Mouse (Mus musculus) frontal cortex, postnatal 14 days (tissue): ENCODE measurements around the gene Slc27a1.

Experiments
- DNase-seq, 2 experiments: peaks; one replicate each; pipeline ENCODE4 v3.0.0; 2022; ENCODE audit warnings: low spot score in 2 of 2

Gene Slc27a1

DNA sequence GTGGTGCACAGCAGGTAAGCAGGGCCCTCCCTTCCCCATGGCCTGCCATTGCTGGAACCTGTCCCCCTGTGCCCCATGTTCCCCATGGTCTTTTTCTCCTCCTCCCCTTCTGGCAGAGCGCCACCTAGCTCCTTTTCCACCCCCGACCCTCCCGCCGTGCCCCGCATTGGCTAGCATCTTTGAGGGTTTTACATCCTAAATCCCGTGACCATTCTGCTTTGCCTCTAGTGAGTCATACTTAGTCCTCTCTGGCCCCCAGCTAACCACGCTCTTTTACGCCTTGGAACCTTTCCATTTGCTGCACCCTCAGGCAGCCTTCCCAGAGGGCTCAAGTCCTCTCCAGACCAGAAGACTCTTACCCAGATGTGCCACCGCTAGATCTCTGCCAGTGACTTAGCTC lies 11.5 kb downstream of the Slc27a1 start:
- DNase-seq, result peak in 1 of 2 experiments; percentile 8

DNA sequence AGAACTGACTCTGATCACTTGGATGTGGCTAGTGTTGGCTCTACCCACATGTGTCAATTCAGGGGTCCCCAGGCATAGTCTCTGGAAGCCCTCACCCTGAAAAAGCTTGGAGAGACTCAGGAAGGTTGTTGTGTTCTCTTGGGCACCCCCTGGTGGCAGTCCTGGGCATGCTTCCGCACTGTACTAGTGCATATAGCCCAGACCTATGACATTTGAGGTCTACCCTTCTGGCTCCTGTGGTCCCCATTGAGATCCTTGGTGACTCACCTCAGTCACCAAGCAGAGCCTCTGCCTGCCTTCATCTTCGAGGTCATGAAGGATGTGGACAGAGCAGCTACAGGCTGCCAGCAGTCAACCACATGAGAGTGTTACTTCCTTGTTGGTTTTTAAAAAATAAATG lies 18.2 kb downstream of the Slc27a1 start:
- DNase-seq, result no peak

DNA sequence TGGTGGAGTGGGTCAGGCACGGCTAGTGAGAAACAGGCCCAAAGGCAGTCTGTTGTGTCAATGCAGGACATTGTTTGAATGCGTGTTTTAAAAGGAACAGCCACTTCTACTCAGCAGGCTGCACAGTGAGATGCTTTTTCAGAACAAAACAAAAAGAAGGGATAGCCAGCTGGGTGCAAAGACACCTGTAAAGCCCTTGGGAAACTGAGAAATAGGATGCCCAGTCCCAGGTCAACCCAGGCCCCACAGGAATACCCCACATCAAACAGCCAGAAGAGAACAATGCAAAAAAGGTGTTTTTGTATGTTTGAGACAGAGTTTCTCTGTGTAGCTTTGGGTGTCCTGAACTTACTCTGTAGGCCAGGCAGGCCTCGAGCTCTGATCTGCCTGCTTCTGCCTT lies 20.1 kb downstream of the Slc27a1 start:
- no peak for DNase-seq

DNA sequence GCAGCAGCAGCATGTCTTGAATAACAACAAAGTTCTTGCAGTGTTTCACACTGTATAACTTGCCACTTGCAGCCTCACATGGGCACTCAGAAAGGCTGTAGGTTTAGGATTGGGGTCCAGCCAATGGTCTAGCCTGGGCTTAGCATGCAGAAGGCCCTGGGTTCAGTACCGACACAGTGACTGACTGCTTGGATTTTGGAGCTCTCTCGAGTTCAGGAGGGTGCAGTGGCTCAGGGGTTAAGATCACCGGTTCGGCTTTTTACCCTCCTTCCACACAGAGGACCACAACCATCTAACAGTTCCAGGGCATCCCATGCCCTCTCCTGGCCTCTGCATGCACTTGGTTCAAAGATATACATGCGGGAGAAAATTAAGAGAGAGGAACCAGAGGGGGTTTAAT lies 22.3 kb downstream of the Slc27a1 start:
- DNase-seq, result no peak

DNA sequence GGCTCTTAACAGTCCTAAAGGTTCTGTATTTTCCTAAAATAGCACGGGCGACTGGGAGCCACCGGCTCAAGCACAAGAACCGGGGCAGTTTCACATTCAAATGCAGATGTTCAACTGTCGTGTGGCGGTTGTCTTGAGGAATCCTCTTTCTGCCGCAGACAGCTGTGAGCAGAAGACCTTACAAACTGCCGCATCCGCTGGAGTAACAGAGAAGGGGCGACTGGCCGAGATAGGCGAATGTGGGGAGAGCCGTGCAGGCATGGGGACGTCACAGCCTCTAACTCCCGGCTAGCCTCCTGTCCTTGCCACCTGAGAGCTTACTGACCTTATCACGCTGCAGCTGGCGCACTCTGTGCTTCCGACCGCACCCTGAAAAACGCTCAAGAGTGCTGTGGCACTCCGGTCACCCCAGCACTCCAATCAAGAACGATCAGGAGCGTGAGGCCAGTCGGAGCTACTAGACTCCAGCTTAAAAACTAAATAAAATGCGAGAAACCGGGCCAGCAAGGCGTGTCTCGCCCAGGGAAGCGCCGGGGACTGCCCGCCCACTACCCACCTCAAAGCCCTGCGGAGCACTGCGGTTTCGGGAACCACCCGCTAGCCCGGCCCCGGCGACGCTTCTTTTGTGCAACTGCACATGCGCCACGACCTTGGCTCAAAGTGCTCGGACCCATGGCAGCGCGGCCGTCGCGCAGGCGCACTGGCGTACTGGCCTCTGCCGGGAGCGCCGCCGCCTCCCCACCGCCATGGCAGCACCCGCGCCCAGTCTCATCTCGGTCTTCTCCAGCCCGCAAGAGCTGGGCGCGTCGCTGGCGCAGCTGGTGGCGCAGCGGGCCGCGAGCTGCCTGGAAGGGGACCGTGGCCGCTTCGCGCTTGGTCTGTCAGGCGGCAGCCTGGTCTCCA lies 23.0 kb downstream of the Slc27a1 start, which contains the start of gene Pgls:
Gene Pgls (plus strand): TSS at position 706 of the 903 bp plus-strand sequence.
- DNase-seq, result peak; percentile 92 to 95

DNA sequence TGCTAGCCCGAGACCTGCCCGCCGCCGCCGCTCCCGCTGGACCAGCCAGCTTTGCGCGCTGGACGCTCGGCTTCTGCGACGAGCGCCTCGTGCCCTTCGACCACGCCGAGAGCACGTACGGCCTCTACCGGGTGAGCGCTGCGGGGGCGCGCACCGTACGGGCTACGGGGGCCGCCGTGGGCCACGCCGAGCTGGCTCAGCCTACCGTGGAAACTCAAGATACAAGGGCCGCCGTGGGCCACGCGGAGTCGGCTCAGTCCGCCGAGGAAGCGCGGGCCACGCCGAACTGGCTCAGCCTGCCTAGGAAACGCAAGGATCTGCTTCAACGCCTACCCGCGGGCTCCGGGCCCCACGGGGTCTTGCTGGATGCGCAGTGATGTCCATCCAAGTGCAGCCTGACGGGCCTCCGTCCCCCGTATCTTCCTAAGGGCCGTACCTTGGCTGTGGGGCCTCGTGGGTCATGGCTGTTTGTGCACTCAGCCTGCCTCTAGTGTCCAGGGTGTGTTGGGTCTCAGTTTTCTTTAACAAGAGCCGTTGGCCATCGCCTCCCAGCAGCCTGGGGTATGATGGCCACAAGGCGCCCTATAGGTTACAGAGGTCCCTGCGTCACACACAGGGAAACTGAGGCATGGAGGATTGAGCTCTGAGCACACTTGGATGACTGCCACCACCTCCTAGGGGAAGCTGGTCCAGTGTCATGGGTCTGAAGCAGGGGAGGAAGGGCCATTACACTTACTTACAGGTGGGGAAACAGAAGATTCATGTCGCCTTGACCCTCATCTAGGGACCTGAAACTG lies 23.9 kb downstream of the Slc27a1 start:
- DNase-seq, result peak; percentile 81 to 84

DNA sequence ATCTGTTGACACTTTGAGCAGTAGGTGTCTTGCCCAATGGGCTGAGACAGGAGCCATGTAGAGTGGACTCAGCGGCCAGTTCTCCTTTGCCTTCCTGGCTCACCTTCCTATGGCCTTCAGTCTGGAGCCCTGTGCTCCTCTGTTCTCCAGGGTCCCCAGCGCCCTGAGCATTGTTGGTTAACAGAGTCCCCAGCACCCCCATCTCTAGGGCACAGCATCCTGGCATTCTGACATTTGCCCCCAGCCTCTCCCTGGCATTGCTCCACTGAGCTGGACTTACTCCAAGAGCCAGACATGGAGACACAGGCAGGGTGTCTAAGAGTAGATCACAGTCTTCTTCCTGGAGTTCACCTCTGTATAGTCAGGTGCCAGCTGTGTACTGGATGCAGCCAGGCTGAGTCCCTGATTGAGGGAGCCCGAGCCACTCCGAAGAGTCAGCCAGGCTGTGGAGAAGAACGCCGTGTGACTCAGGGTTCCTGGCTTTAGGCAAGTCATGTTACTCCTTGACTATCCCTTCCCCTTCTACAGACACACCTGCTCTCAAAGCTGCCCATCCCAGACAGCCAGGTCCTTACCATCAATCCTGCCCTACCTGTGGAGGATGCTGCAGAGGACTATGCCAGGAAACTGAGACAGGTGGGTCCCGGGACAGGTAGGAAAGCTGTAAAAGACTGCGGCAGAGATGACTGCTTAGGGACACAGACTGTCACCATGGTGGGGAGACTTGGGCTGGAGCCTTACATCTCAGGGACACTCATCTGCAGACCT lies 25.1 kb downstream of the Slc27a1 start:
- no peak for DNase-seq

DNA sequence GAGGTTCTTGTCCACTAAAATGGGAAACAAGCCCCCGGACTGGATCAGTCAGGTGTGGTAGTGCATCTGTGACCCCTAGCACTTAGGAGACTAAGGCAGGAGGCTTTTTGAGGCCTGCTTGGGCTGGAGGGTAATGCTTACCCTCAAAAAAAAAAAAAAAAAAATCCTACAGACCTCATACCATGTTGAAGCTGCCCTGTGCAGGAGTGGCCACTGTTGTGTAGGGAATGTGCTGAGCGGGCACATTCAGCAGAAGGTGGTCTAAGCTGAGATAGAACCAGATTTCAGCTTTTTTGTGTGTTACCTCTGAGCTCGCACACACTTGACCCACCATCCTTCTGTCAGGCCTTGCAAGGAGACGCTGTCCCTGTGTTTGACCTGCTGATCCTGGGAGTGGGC lies 25.6 kb downstream of the Slc27a1 start:
- no peak for DNase-seq

DNA sequence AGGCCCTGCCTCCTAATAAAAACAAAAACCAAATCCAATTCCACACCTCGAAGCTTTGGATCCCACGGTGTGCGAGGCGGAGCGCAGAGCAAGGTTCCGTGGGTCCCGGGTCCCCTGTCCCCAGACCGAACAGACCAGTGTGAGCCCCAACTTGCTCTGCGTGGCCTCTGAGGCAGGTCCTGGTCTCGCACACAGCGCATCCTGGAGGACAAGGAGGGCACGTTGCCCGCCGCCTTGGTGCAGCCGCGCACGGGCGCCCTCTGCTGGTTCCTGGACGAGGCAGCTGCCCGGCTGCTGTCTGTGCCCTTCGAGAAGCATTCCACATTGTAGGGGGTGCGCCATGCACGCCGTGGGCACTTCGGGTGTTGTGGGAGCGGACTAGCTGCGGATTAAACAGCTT lies 27.2 kb downstream of the Slc27a1 start:
- peak; percentile 74 to 83 for DNase-seq

DNA sequence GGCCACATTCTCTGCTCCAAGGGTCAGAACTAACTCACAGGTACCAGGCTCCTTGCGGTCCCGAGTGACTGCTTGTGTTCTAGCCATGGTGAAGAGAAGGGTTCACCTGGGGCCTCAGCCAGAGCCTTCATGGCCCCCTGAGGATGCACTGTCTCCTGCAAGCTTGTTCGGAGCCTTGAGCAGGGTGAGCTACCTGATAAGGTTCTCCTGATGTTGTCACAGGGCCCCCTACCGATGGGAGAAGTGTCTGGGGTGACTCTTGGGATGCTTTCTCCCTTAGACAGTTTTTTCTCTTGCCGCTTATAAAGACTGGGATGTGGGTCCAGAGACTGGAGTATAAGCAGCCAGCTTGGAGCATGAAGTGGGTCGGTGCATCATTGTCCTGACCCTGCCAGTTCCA lies 27.7 kb downstream of the Slc27a1 start:
- DNase-seq, result no peak

DNA sequence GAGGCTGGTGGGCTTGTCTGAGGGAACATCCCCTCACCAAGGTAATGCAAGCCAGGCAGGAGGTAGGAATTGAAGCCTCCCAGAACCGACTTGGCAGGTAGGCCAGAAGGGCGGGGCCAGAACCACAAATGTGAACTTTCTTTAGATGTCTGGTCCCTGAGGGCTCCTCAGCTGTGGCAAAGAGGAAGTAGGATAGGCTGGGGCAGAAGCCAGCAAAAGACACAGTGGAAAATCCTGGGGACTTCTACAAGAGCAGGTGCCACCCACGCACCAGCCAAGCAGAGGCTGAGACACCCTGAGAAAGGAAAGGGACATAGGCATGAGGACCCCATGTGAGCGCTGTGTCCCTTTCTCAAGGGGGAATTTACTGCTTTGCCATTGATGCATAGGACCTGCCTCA lies 28.1 kb downstream of the Slc27a1 start:
- DNase-seq, result no peak

DNA sequence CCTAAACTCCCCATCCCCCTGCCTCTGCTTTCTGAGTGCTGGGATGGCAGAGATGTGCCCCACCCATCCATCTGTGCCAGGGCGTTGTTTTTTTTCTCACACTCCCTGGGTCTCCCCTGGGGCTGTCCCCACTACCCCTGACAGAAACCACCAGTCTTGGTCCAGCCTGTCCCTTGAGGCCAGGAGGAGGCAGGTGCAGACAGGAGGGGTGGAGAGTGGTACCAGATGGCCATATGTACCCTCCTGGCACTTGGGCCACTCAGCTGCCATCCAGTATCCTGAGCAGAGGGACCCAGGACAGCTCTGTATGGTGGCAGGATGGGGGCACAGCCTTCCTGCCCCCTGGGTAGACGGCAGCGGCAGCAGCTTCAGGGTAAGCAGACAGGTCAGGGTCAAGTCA lies 28.8 kb downstream of the Slc27a1 start, which contains the start of gene Fam129c:
Gene Fam129c (plus strand): TSS at position 198 of the 400 bp plus-strand sequence.
- no peak for DNase-seq

DNA sequence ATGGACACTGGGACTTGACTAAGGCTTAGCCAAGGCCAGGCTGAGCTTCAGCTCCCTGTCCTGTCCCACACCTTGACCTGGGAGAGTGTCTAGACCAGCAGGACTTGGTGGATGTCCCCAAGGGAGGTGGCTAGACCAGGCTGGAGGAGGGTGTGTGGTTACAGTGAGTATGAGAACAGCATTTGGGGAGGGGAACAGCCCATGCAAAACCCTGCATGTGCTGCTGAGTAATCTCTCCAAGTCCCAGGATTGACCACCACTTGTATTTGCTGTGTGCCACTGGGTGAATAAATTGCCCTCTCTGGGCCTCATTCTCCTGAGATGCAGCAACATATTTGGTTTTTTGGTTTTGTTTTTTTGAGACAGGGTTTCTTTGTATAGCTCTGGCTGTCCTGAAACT lies 29.7 kb downstream of the Slc27a1 start:
- no peak for DNase-seq

DNA sequence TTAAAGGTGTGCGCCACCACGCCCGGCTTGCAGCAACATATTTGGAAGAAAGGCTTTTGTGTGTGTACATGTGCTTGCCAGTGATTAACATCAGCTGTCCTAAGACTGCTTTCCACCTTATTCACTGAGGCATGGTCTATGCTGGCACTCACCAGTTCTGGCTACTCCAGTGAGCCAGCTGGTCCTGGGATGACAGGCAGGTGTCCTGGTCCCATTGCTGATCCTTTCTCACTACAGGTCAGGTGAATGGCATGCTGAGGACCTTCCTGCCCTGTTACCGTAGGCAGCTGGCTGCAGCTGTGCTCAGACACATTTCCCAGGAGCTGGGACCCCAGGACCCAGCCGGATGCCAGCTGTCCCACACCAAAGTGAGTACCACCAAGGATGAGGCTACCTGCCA lies 30.2 kb downstream of the Slc27a1 start:
- no peak for DNase-seq

DNA sequence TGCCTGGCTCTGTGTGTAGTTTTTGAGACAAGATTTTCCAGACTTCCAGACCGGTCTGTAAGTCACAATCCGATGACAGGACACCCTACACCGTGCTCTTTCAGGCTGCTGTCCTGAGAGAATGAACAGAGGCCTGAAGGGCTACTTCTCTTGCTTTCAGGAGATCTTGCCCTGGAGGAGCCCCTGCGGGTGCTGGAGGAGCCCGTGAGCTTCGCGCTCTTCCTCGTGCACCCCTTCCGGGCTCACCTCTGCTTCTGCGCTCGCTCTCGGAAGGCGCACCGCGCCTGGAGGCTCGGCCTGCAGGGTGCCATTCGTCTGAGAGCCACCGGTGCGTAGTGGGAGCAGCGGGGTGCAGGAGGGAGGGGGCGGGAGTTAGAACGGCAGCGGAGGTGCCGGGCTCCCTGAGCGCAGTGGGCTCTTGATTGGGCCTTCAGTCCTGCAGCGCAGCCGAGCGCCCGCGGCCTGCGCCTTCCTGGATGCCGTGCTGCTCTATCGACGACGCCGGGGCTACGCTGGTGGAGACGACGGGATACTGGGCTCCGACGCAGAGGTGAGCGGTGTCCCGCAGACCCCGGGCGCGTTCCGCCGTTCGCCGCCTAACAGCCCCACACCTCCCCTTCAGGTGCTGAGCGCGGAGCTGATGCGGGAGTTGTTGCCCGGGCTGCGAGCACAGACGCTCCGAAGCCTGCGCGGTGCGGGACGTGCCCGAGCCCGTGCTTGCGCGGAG lies 33.4 kb downstream of the Slc27a1 start:
- DNase-seq, result no peak

DNA sequence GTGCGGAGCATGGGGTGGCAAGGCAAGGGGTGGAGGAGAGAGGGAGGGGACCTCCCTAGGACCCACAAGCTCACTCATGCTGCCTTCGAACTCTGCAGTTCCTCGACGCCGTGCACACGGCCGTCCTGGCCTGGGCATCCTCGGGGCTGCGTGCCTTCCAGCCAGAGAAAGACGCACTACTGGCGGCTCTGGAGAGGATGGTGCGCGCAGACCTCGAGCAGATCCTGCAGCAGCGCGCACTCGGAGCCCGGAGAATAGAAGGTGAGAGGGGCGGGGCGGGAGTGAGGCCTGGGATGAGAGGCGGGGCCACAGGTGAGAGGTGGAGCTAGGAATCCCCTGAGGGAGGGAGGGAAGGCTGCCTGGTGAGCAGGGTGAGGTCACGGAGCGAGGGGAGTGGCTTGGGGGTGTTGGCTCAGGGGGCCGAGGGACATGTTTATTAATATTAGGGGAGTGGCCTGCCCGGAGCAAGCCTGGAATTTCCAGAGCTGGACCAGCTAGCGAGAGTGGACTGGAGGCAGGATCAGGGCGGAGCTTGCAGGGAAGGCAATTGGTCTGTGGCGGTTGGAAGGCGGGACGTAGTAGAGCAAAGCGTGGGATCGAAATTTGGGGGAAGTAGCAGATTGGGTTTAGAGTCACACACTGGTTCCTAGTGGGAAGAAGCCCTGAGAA lies 34.1 kb downstream of the Slc27a1 start:
- no peak for DNase-seq

DNA sequence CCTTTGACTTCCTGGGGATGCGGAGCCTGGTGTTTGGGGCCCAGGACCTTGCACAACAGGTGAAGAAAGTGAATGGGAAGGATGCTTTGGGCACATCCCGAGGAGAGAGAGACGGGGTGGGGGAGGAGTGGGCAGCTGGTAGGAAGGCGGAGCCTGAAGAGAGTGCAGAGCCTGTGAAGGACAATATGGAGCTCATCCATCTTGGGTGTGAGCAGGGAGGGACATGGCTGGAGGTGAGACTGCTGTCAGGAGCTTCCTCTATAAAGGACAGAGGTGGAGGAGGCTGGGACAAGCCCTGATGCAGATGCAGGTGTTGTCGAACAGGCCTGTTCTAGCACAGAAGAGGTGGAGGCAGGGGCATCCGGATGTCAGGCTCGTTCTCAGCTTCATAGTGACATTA lies 35.3 kb downstream of the Slc27a1 start:
- DNase-seq, result no peak

DNA sequence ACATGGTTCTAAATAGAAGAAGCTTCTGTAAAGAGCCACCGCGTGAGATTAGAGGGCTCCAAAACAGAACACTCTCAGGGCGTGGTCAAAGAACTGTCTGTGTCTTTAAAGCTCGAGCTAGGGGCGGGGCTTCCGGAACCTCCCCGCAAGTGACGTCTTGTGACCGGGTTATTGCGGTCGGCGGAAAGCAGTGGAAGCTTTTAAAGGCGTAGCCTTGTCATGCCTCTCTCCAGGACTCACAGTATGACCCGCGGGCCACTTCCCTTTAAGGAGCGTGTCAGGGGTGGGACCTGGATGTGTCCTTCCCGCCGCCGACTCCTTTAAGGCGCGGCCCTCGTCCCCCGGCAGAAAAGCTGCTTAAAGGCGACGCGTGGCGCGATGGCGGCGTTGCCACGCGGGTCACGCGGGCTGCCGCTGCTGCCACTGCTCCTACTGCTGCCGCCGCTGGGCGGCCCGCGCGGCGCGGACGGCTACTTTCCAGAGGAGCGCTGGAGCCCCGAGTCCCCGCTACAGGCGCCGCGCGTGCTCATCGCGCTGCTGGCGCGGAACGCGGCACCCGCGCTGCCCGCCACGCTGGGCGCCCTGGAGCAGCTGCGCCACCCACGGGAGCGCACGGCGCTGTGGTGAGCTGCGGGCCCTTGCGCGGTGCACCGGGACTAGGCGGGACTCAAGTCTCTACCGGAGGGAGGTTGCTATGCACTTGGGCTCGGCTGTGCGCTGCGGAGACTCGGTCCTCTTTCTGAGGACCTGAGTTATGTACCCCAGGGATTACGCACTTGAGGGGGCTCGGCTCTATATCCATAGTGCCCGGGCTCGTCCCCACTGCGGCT lies 42.4 kb downstream of the Slc27a1 start, which contains the start of gene Colgalt1:
Gene Colgalt1 (plus strand): TSS at position 177 of the 830 bp plus-strand sequence.
- DNase-seq, result peak; percentile 94 to 98

DNA sequence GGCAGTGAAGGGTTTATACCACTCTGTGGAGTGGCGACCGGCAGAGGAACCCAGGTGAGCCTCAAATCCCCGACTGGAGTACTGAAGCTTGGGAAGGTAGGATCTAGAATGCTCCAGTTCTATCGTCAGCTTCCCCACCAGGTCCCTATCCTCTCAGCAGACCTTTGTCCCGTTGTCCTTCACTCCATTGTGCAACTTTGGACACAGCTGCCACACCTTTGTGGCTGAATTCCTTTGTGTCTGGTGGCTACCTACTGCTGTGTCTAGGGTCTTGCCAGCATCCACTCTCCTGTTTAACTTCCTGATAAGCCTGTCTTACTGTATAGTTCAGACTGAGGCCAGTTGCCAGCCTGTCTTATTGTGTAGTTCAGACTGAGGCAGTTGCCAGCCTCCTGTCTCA lies 43.5 kb downstream of the Slc27a1 start:
- DNase-seq, result no peak

DNA sequence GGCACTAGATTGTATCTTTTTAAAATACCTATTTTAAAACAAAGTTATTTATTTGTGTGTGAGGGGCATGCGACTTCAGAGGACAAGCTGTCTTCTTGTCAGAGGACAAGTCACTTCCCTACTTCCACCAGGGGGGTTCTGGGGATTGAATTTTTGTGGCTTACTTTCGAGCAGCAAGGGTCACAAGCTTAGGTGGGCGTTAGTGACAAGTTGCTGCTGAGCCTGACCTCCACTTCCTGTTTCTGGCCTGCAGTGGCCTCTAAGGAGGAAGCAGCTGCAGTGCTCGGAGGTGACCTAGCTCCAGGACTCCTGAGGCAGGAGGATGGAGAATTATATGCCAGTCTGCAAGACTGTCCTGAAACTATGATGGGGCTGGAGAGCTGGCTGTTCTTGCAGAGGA lies 44.7 kb downstream of the Slc27a1 start:
- DNase-seq, result no peak
